Mouse (Mus musculus) hindbrain, embryonic 15.5 days (tissue): ENCODE measurements at regions not wholly inside any gene's neighbourhood (a gene's known extent, or its start where the extent isn't known, plus 50 kb on each side); places are given as distances from the start of the nearest gene placed in this dataset.

Source experiments
- ATAC-seq: fragments of 200-750 bp; cut with Nextera tagmentation; 2 replicates; pipeline ENCODE4 v1.8.0; 2017; ENCODE audit warnings: low read depth, moderate number of reproducible peaks, moderate TSS enrichment; ENCODE audit not compliant: low FRiP score
- H3K27ac ChIP-seq: fragments of 300-500 bp; sonication (generic); replicated peaks from 2 replicates; pipeline ENCODE4 v1.5.1; 2015; ENCODE audit warnings: mild to moderate bottlenecking, inconsistent platforms
- H3K27me3 ChIP-seq: fragments of 300-500 bp; sonication (generic); 2 replicates; pipeline ENCODE4 v1.6.1; 2015; ENCODE audit warnings: control low read depth, inconsistent platforms
- H3K36me3 ChIP-seq: fragments of 300-500 bp; sonication (generic); 2 replicates; pipeline ENCODE4 v1.6.1; 2015; ENCODE audit warnings: control low read depth, inconsistent platforms
- H3K4me1 ChIP-seq: fragments of 300-500 bp; sonication (generic); replicated peaks from 2 replicates; pipeline ENCODE4 v1.6.1; 2015; ENCODE audit warnings: control low read depth, inconsistent platforms
- H3K4me2 ChIP-seq: fragments of 300-500 bp; sonication (generic); 2 replicates; pipeline ENCODE4 v1.6.1; 2015; ENCODE audit warnings: moderate library complexity, mild to moderate bottlenecking, inconsistent platforms
- H3K4me3 ChIP-seq: fragments of 300-500 bp; sonication (generic); 2 replicates; pipeline ENCODE4 v1.5.1; 2015; ENCODE audit warnings: mild to moderate bottlenecking, inconsistent platforms
- H3K9ac ChIP-seq: fragments of 300-500 bp; sonication (generic); 2 replicates; pipeline ENCODE4 v1.6.1; 2015; ENCODE audit warnings: inconsistent platforms
- H3K9me3 ChIP-seq: fragments of 300-500 bp; sonication (generic); 2 replicates; pipeline ENCODE4 v1.6.1; 2016; ENCODE audit warnings: control low read depth, inconsistent platforms
- WGBS: fragments of 180-500 bp; shearing (Covaris S2); methylation state at CpG from one replicate; pipeline ENCODE4 v1.1.7; 2015; 5-methylcytosine and 5-hydroxymethylcytosine counted together

DNA sequence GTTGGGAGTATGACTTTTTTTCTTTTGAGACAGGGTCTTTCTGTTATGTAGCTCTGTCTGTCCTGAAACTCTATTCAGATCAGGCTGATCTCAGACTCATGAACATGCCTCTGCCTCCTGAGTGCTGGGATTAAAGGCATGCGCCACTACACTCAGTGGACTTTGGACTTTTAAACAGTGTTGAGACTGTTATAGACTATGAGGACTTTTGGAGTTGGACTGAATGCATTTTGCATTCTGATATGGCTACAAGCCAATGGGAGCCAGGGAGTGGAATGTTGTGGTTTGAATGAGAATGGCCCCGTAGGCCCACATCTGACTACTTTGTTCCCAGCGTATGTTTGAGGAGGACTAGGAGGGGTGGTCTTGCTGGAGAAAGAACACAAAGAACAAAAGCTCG lies 165.4 kb downstream of the Sec23ip start:
- ATAC-seq: no peak
- no peaks in the 10 kb centered on the region for H3K36me3 ChIP-seq
- no peaks in the 10 kb centered on the region for H3K4me1 ChIP-seq
- no peaks in the 10 kb centered on the region for H3K9me3 ChIP-seq
- H3K4me2 ChIP-seq: no peak overlapping the region
- H3K27ac ChIP-seq: no peak overlapping the region
- H3K9ac ChIP-seq: no peak overlapping the region
- H3K4me3 ChIP-seq: no peak overlapping the region
- 74% methylated on average over 4 of the region's 4 CpGs for WGBS
- no peaks in the 10 kb centered on the region for H3K27me3 ChIP-seq

- no peaks in the 10 kb centered on the region for H3K36me3 ChIP-seq
- no peaks in the 10 kb centered on the region for H3K27me3 ChIP-seq
- H3K9ac ChIP-seq: no peak overlapping the region
- H3K4me1 ChIP-seq: no peaks in the 10 kb centered on the region
- WGBS: 46% methylated on average over 6 of the region's 6 CpGs
- H3K27ac ChIP-seq: no peak overlapping the region
- H3K4me3 ChIP-seq: no peak overlapping the region
- H3K4me2 ChIP-seq: no peak overlapping the region
- no peak for ATAC-seq
- no peaks in the 10 kb centered on the region for H3K9me3 ChIP-seq
Measured at GRCm38 (mm10) chr7:128937976-128938730, 193.4 kb downstream of the Sec23ip start.

- Histone ChIP-seq H3K4me3 (no peak overlapping the region), H3K27ac (no peak overlapping the region), H3K27me3 (no peaks in the 10 kb centered on the region), H3K4me1 (no peaks in the 10 kb centered on the region), H3K4me2 (no peak overlapping the region), H3K9me3 (no peaks in the 10 kb centered on the region), H3K9ac (no peak overlapping the region), H3K36me3 (no peaks in the 10 kb centered on the region)
- no peak for ATAC-seq
- WGBS: 87% methylated on average over 5 of the region's 5 CpGs
Measured at GRCm38 (mm10) chr7:128960575-128960974, 215.8 kb downstream of the Sec23ip start.

GRCm38 (mm10) chr7:128979904-128980303 lies 235.2 kb downstream of the Sec23ip start:
- no peaks in the 10 kb centered on the region for H3K9me3 ChIP-seq
- no peaks in the 10 kb centered on the region for H3K27me3 ChIP-seq
- no peak overlapping the region for H3K9ac ChIP-seq
- no peak overlapping the region for H3K4me2 ChIP-seq
- H3K4me1 ChIP-seq: no peaks in the 10 kb centered on the region
- no peak overlapping the region for H3K4me3 ChIP-seq
- WGBS: 71% methylated on average over 4 of the region's 4 CpGs
- no peak for ATAC-seq
- no peaks in the 10 kb centered on the region for H3K36me3 ChIP-seq
- H3K27ac ChIP-seq: no peak overlapping the region

DNA sequence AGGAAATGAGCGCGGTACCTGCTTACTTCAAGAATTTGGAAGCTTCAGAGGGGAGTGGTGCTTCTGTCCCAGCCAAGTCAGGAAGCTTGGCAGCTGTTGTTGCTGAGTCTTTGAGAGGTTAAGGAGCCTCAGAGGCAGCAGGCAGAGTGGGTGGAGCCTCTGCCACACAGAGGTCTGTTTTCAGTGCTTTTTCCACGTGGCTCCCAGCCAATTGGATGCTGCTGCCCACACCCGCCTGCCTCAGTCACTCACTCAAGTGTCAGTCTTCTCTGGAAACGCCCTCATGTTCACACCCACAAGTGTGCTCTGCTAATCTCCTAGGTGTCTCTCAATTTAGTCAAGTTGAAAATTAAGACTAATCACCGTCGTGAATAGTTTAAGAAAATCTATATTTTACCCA lies 236.1 kb downstream of the Sec23ip start:
- no peak overlapping the region for H3K27ac ChIP-seq
- WGBS: 48% methylated on average over 7 of the region's 7 CpGs
- no peak overlapping the region for H3K9ac ChIP-seq
- H3K9me3 ChIP-seq: no peaks in the 10 kb centered on the region
- no peaks in the 10 kb centered on the region for H3K4me1 ChIP-seq
- no peaks in the 10 kb centered on the region for H3K27me3 ChIP-seq
- H3K36me3 ChIP-seq: no peaks in the 10 kb centered on the region
- H3K4me3 ChIP-seq: no peak overlapping the region
- no peak for ATAC-seq
- H3K4me2 ChIP-seq: no peak overlapping the region

- H3K4me2 ChIP-seq: no peak overlapping the region
- H3K36me3 ChIP-seq: no peaks in the 10 kb centered on the region
- no peak overlapping the region for H3K27ac ChIP-seq
- WGBS: 73% methylated on average over 4 of the region's 4 CpGs
- no peaks in the 10 kb centered on the region for H3K27me3 ChIP-seq
- no peaks in the 10 kb centered on the region for H3K9me3 ChIP-seq
- no peak overlapping the region for H3K9ac ChIP-seq
- H3K4me1 ChIP-seq: no peaks in the 10 kb centered on the region
- no peak overlapping the region for H3K4me3 ChIP-seq
- ATAC-seq: no peak
Measured at GRCm38 (mm10) chr7:128998759-128999158, 254.0 kb downstream of the Sec23ip start.

DNA sequence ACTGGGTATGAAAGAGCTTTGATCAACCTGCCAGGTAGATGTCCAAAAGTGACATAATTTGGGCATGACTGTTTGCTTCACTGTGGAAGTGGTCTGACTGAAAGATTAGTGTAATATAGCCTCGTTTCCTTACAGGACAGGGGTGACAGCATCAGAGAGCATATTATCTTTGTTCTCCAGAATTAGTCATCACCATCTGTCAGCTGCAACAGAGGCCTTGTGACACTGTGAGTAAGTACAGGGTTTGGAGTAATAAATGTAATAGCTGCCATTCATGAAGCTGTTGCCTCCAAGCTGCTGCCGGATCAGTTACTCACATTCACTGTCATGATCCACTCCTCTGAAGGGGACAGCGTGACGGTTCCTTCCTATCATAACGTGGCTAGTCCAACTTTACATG lies 254.4 kb upstream of the Plpp4 start:
- Histone ChIP-seq H3K9ac (no peak overlapping the region), H3K27me3 (no peaks in the 10 kb centered on the region), H3K4me3 (no peak overlapping the region), H3K4me1 (no peaks in the 10 kb centered on the region), H3K36me3 (no peaks in the 10 kb centered on the region), H3K4me2 (no peak overlapping the region), H3K9me3 (no peaks in the 10 kb centered on the region), H3K27ac (no peak overlapping the region)
- 77% methylated on average over 5 of the region's 5 CpGs for WGBS
- ATAC-seq: no peak

DNA sequence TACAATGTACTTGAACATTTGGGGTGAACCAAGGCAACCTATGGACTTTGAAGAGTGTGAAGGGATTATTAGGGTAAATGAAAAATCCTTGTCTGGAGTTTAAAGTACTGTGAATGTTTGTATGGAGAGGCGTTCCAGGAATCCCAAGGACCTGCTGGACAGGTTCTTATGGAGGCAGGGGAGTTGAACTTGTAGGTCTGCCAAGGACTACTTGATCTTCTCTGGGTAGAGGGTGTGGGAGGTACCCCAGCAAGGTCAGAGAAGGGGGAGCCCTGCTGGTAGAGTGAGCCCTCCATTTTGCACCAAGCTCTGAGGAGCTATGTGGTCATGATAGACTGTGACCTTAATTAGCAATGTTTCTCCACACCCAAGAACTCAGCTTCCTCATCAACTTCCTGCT lies 253.7 kb upstream of the Plpp4 start:
- Histone ChIP-seq H3K4me2 (no peak overlapping the region), H3K4me3 (no peak overlapping the region), H3K9me3 (no peaks in the 10 kb centered on the region), H3K36me3 (no peaks in the 10 kb centered on the region), H3K27ac (no peak overlapping the region), H3K27me3 (no peaks in the 10 kb centered on the region), H3K4me1 (no peaks in the 10 kb centered on the region), H3K9ac (no peak overlapping the region)
- no peak for ATAC-seq
- 87% methylated on average over 1 of the region's 1 CpGs for whole genome bisulfite sequencing

DNA sequence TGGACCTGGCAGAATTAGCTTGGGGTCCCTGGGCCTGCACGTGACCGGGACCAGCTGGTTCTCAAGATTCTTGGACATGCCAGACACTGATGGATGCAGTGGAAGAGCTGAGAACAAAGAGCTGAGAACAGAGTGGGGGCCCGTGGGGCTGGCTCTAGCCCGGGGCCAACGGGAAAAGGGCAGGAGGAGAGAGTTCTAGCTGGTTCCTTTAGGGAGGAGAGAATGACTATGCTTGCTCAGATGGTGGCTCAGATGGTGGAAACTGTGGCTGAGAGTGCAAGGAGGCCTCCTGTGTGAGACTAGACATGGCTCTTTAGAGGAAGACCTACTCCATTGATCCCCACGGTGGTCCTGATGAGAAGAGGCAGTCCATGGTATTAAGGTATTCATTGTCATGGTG lies 240.5 kb upstream of the Plpp4 start:
- no peaks in the 10 kb centered on the region for H3K36me3 ChIP-seq
- H3K4me2 ChIP-seq: no peak overlapping the region
- no peak overlapping the region for H3K9ac ChIP-seq
- no peak for ATAC-seq
- H3K9me3 ChIP-seq: no peaks in the 10 kb centered on the region
- WGBS: 87% methylated on average over 6 of the region's 6 CpGs
- H3K27ac ChIP-seq: no peak overlapping the region
- no peaks in the 10 kb centered on the region for H3K4me1 ChIP-seq
- H3K27me3 ChIP-seq: no peaks in the 10 kb centered on the region
- H3K4me3 ChIP-seq: no peak overlapping the region

DNA sequence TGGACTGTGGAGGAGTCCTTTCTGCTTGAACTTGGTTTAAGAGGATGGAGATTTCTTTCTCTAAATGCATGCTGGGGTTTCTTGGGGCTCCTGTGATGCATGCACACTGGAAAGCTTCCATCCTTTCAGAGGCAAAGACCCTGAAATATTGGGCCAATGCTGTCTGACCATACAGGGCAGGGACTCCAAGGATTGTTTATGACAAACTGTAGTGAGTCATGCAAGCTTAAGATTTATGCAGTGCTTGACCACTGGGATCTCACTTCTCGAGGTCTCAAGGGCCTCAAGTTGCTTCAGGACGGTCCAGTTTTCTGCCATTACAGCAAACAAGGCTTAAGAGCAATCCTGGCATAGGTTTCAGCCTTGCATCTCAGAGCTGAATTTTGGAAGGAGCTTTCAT lies 229.7 kb upstream of the Plpp4 start:
- Histone ChIP-seq H3K4me1 (no peaks in the 10 kb centered on the region), H3K4me3 (no peak overlapping the region), H3K9ac (no peak overlapping the region), H3K27me3 (no peaks in the 10 kb centered on the region), H3K27ac (no peak overlapping the region), H3K36me3 (no peaks in the 10 kb centered on the region), H3K4me2 (no peak overlapping the region), H3K9me3 (no peaks in the 10 kb centered on the region)
- WGBS: 81% methylated on average over 2 of the region's 2 CpGs
- ATAC-seq: no peak

GRCm38 (mm10) chr7:129048023-129048422 lies 208.8 kb upstream of the Plpp4 start:
- 75% methylated on average over 5 of the region's 5 CpGs for WGBS
- no peak overlapping the region for H3K27ac ChIP-seq

DNA sequence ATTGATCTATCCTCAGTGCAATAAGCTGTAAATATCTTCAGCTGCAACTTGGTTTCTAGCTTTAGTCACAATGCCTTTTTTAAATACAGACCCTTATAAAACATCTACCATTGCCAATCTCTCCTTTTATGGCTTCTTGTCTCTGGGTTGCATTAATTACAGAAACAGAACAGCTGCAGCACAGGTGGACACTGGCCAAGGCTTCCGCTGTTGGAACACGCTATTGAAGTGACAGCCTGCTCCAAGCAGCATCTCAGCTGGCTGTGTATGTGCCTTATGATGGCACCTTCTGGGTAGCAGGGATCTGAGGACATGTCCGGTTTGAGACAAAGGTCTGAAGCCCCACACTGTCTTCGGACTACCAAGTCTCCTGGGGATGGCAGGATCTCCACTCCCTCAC lies 207.1 kb upstream of the Plpp4 start:
- Histone ChIP-seq H3K27me3 (no peaks in the 10 kb centered on the region), H3K27ac (no peak overlapping the region; the same call in 1 of the 2 replicates), H3K9ac (no peak overlapping the region), H3K36me3 (no peaks in the 10 kb centered on the region), H3K9me3 (no peaks in the 10 kb centered on the region), H3K4me1 (no peaks in the 10 kb centered on the region), H3K4me2 (no peak overlapping the region), H3K4me3 (no peak overlapping the region)
- ATAC-seq: no peak
- 68% methylated on average over 4 of the region's 4 CpGs for WGBS

More at GRCm38 (mm10) chr7:129048023-129048422, 208.8 kb upstream of the Plpp4 start:
- no peak for ATAC-seq
- H3K9ac ChIP-seq: no peak overlapping the region
- no peak overlapping the region for H3K4me2 ChIP-seq
- no peaks in the 10 kb centered on the region for H3K36me3 ChIP-seq
- no peaks in the 10 kb centered on the region for H3K27me3 ChIP-seq
- no peaks in the 10 kb centered on the region for H3K9me3 ChIP-seq
- no peak overlapping the region for H3K4me3 ChIP-seq
- no peaks in the 10 kb centered on the region for H3K4me1 ChIP-seq

- 71% methylated on average over 1 of the region's 1 CpGs for WGBS
- no peaks in the 10 kb centered on the region for H3K4me1 ChIP-seq
Measured at GRCm38 (mm10) chr7:129050675-129051074, 206.2 kb upstream of the Plpp4 start.

More at GRCm38 (mm10) chr7:129050675-129051074, 206.2 kb upstream of the Plpp4 start:
- no peaks in the 10 kb centered on the region for H3K9me3 ChIP-seq
- no peak overlapping the region for H3K4me3 ChIP-seq
- no peaks in the 10 kb centered on the region for H3K36me3 ChIP-seq
- 0 out of 2 replicates have a peak overlapping the region, but pooled peaks have one; percentile 2 for H3K27ac ChIP-seq
- ATAC-seq: no peak
- no peak overlapping the region for H3K9ac ChIP-seq
- no peaks in the 10 kb centered on the region for H3K27me3 ChIP-seq
- no peak overlapping the region for H3K4me2 ChIP-seq
